Mouse (Mus musculus): ENCODE measurements around the gene Smco4.
A peak's percentile ranks its signal among the peaks of the same experiment; 100 is the strongest.
"Not testable (repeated sequence)": the region's sequence is repeated elsewhere in the genome, so short reads cannot be mapped to it uniquely, and the experiment has no call there.

Gene Smco4

DNA sequence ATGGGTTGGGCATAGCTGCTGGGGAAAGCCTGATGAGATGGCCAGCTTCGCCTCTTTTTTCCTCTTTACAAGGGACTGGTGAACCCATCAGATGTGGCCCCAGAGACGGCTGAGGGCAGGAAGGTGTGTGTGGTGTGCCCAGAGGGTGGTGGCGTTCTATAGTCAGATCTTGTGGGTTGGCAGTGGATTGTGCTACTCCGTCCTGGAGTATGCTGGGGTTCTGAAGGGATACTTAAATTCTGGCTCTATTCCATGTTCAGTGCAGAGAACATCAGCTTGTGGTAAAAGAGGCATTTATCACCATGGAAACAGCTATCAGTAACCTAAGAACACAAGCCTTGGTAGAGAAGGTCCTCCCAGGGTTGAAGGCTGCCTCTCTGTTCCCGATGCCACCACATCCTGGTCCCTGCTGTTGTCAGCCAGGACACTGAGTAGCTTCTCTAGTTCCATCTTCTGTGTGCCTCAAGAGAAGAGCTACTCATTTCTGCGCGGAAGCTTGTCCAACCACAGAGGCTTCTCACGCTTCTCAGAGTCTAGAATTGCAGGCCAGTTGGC lies 45.8 kb downstream of the Smco4 start:
- DNase-seq (ENCODE audit: low spot score in 2 of 2) = no peak

- no peak for DNase-seq (ENCODE audit: low spot score in 2 of 2)
Observed at GRCm38 (mm10) chr9:15541735-15542354, 48.6 kb downstream of the Smco4 start.

DNA sequence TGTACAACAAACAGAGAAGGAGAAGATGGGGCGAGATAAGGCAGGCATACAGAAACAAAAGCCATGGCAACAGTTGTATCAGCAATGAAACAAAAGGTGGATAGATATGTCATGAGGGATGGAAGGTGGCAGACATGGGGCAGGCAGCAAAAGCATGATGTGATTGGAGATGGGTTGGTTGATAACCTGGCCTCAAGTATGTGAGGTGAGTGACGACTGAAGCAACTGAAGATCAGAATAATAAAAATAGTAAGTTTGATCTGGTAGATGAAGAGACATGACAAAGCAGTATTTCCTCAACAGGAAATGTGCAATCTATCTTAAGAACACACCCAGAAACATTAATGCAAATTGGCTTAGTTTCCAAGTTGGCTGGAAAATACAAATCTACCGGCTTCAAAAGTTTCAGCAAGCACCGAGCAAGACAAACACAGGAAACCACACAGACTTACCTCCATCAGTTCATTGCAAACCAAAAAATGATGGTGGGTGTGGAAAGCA lies 57.3 kb downstream of the Smco4 start:
- no peak for DNase-seq (ENCODE audit: low spot score in 2 of 2)

- DNase-seq (ENCODE audit: low spot score in 2 of 2) = not testable (repeated sequence)
Observed at GRCm38 (mm10) chr9:15551073-15551472, 57.8 kb downstream of the Smco4 start.

GRCm38 (mm10) chr9:15551933-15552851 lies 59.0 kb downstream of the Smco4 start:
- no peak for DNase-seq (ENCODE audit: low spot score in 2 of 2)

DNA sequence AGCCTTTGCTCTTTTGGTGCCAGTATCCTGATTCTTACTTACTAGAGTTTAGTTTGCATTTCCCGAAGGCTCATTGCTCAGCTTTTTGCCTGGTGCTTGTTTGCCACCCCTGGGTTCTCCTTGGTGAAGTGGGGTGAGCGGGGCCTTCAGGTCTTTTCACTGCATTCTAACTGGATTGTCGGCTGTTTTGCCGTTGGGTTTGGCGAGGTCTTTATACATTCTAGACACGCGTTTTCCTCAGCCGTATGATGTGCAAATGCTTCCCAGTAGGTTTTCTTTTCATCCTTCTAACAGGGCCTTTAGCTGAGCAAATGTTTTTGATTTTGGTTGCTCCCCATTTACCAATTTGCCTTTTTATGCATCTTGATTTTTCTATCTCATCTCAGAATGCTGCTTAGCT lies 60.1 kb downstream of the Smco4 start:
- DNase-seq (ENCODE audit: low spot score in 2 of 2) = no peak

DNA sequence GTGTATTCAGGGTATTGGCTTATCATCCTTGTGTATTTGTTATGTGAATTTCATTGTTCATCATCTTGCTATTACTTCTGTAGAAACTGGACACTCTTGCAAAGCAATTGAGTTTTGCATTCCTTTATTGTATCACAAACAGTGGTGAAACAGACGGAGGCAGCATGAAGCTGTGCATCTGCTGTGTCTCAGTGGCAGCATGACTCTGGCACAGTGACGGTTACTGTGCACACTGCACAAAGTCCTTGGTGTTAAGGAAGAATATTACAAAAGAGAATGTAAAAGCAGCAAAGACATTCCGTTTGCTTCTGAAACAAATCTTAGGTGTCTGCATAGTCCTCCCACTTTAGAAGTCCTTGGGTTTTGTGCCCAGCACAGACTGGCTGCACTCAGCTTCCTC lies 67.2 kb downstream of the Smco4 start:
- DNase-seq (ENCODE audit: low spot score in 2 of 2) = peak in 1 of 2 experiments; percentile 33

DNA sequence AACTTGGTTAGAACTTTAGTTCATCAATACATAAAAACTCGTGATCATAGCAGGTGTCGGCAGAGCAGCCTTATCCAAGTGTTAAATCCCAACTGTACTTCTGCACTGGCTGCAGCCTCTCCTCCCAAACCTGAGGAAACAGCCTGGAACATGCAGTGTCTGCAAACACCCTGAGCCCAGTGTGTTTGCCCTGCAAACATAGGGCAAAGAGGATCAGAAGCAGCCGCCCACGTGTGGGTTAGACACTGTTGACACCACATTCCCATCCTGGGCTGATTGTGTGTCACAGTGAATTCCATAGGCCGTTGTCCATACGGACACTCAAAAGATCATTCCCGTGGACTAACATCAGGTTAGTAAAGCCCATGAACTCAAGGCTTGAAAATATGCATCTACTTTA lies 69.1 kb downstream of the Smco4 start:
- no peak for DNase-seq (ENCODE audit: low spot score in 2 of 2)

- DNase-seq (ENCODE audit: low spot score in 2 of 2) = no peak
Observed at GRCm38 (mm10) chr9:15574750-15575454, 81.7 kb downstream of the Smco4 start.

GRCm38 (mm10) chr9:15578427-15578826 lies 85.2 kb downstream of the Smco4 start:
- no peak for DNase-seq (ENCODE audit: low spot score in 2 of 2)

DNA sequence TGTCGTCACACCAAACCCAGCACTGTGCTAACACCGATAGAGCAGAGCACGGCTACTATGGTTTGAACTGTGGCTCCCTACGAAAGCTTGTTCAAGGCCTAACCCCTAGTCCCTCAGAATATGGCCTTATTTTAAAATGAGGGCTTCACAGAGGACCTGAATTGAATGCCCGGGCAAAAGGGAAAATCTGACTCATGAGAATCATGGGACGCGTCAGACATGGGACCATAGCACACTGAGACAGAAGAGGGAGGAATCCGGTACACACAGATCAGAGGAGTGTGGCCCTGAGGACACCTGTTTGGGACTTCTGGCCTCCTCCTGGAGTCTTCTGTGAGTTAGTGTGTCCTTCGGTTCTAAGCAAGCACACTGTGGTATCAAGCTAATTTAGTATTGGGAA lies 85.7 kb downstream of the Smco4 start:
- DNase-seq (ENCODE audit: low spot score in 2 of 2) = no peak

DNA sequence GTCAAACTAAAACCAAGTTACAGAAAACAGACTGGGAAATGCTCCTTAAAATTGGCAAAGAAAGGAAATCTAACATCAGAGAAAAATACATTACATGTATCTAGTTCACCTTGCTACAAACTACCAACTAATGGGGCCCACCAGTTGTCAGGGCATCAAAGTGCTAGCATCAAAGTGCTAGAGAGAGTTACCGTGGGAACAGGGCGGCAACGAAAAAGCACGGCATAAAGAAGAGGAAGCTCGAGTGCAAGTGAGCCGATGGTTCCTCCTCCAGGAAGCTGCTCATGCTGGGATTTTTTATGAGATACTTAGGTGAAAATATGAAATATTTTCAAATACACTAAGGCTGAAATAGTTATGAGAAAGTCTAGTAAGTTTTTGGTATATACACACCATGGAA lies 86.9 kb downstream of the Smco4 start:
- no peak for DNase-seq (ENCODE audit: low spot score in 2 of 2)

DNA sequence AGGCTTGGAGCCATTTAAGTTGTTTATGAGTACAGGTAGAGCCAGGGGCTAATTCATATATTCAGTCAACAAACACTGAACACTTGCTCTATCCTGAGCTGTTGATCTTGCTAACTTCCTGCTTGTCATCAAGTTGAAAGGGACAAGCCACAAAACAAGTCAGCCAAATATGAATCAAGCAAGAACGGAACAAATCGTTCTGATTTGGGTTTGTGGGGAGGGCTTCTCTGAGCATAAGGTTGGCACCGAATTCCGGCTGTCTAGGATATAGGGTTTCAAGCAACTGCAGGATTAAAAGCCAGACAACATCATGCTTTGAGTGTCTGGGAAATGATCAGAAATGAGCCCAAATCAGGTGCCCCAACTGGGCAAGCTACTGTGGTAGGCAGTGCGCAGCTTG lies 88.8 kb downstream of the Smco4 start:
- no peak for DNase-seq (ENCODE audit: low spot score in 2 of 2)

DNA sequence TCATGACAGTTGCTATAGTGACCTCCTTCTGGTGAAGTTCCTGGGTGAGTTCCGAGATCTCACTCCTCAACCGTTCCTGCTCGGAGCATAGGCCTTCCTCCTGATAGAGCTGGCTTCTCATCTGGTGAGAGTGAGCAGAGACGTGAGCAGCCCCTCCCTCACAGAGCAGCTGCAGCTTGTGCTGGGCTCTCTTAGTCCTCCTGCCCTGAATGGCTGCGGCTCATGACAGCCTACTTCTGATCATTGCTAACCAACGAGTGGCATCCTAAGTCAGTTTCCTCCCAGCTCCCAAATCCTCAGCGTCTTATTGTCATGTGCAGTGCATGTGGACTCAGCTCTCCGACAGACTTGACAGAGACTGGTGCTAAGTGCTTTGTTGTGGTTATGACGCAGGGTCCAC lies 91.0 kb downstream of the Smco4 start:
- no peak for DNase-seq (ENCODE audit: low spot score in 2 of 2)

DNA sequence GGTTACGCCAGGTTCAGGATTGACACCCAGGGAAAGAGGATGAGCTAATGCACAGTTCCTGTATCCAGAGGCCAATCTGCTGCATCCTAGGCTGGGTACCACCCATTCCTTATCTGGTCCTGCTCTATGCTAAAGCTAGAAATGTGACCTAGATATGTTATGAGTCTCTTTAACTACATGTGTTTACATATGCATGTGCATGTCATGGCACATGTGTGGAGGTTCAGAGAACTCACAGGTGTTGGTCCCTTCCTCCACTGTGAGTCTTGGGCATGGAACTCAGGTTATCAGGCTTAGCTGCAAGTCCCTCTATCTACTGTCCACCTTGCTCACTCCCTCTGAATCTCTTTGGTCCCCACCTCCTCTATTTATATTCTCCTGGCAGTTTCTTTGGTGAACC lies 92.7 kb downstream of the Smco4 start:
- no peak for DNase-seq (ENCODE audit: low spot score in 2 of 2)

- no peak for DNase-seq (ENCODE audit: low spot score in 2 of 2)
Observed at GRCm38 (mm10) chr9:15587157-15587854, 94.1 kb downstream of the Smco4 start.

DNA sequence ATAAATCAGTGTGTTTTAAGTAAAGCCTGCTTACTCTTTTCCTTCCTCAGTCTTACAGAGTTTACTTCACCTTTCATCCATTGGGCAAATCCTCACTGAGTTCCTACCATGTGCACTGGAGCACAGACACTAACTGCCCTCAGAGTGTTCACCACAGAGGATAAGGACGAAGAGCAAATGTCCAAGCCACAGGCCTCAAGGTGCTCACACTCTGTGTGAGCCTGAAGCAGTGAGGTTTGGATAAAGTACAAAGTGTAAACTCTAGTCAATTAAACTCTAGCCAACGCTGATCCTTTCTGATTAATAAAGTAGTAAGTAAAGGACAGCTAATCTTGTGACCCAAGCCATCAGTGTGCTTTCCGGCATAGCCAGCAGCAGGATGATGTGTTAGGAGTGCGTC lies 100.9 kb downstream of the Smco4 start:
- DNase-seq (ENCODE audit: low spot score in 2 of 2) = no peak
